ENCODE assay signal across 8 mouse cellular contexts in the genomic region with DNA sequence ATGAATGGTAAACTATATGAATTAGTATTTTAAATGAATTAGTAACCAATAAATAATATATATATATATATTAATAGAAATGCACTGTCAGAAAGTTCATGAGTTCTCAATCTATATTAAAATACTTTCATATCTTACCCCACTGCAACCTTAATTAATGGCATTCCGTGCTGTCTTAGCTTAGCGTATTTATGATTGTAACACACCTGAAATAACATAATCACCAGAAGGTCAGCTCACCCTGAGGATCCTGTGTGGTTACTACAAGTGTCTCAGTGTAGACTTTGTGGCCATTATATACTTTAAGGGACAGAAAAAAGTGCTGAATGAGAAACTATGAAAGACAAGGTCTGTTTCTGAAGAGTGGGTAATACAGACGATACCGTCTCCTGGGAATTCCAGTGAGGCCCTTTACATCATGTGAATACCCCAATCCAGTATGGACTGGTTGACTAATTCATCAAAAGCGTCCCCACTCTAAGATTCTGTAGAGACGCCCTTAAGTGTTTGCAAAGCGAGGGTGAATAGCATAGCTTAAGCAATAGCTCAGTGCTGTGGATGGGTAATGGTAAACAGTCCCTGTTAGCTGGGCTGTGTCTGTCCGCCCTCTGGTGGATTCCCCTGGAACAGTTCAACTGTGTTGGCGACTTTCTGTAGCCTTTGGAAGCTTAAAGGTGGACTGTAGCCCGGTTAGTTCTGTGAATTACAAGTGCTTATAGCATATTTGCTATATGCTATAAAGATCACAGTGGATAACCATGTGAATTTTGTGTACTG.
DNase-seq lines count a peak whose midpoint lies in the region; ATAC-seq and TF ChIP-seq lines count a peak whose summit lies in the region.

No protein-coding gene starts in this region.

- TF ChIP-seq POLR2A in kidney, adult 2 months (IDR thresholded peaks at IDR 0.05; ENCODE audit: low read depth, low read length) = no peak
- no peak for TF ChIP-seq POLR2A in small intestine, adult 2 months (IDR thresholded peaks at IDR 0.05; ENCODE audit: low read depth, low read length)

- no peak overlapping the region for H3K9ac ChIP-seq in embryonic facial prominence, embryonic 11.5 days (replicated peaks; ENCODE audit: low read length)
- H3K9ac ChIP-seq in midbrain, embryonic 13.5 days (replicated peaks) = no peak overlapping the region

- 45% methylated on average over 10 of the region's 10 CpGs for WGBS in embryonic facial prominence, embryonic 11.5 days
- WGBS in kidney, adult 2 months = 38% methylated on average over 10 of the region's 10 CpGs
- 59% methylated on average over 10 of the region's 10 CpGs for WGBS in limb, embryonic 10.5 days
- WGBS in midbrain, embryonic 13.5 days = 46% methylated on average over 10 of the region's 10 CpGs
- 49% methylated on average over 10 of the region's 10 CpGs for WGBS in small intestine, adult 2 months

- no peak overlapping the region for H3K4me2 ChIP-seq in embryonic facial prominence, embryonic 11.5 days (ENCODE audit: low read depth, low read length)
- H3K4me2 ChIP-seq in midbrain, embryonic 13.5 days (replicated peaks) = no peak overlapping the region

- H3K9me3 ChIP-seq in embryonic facial prominence, embryonic 11.5 days (replicated peaks; ENCODE audit: control insufficient read depth, low read length) = no peaks in the 10 kb centered on the region
- no peaks in the 10 kb centered on the region for H3K9me3 ChIP-seq in limb, embryonic 10.5 days (replicated peaks)
- H3K9me3 ChIP-seq in midbrain, embryonic 13.5 days = no peaks in the 10 kb centered on the region

- no peak overlapping the region for H3K27ac ChIP-seq in embryonic facial prominence, embryonic 11.5 days (replicated peaks; ENCODE audit: low read depth, low read length)
- no peak overlapping the region for H3K27ac ChIP-seq in kidney, adult 2 months (ENCODE audit: insufficient read depth, low read depth, low read length)
- no peak overlapping the region for H3K27ac ChIP-seq in limb, embryonic 10.5 days
- no peak overlapping the region for H3K27ac ChIP-seq in midbrain, embryonic 13.5 days
- no peak overlapping the region for H3K27ac ChIP-seq in small intestine, adult 2 months (ENCODE audit: insufficient read depth, low read depth, low read length)

- ATAC-seq in embryonic facial prominence, embryonic 11.5 days (replicated peaks; ENCODE audit: insufficient number of reproducible peaks, low FRiP score, low TSS enrichment, low read depth) = peak; percentile 85
- peak; percentile 96 for ATAC-seq in midbrain, embryonic 13.5 days

- peak; percentile 90 for DNase-seq in 3T3-L1 (ENCODE audit: low read depth, low spot score)
- DNase-seq in adrenal gland, postnatal 10 days = peak; percentile 85
- peak; percentile 86 for DNase-seq in embryonic facial prominence, embryonic 11.5 days (ENCODE audit: low spot score)
- DNase-seq in heart, adult 8-10 months (ENCODE audit: low spot score) = peak; percentile 82
- DNase-seq in kidney, adult 2 months = peak; percentile 87
- peak; percentile 74 for DNase-seq in limb, embryonic 10.5 days (ENCODE audit: low spot score)

- no peaks in the 10 kb centered on the region for H3K27me3 ChIP-seq in embryonic facial prominence, embryonic 11.5 days (ENCODE audit: control insufficient read depth, insufficient read depth, low read length)
- H3K27me3 ChIP-seq in kidney, adult 2 months (replicated peaks; ENCODE audit: control insufficient read depth, insufficient read depth, low read length) = no peaks in the 10 kb centered on the region
- no peaks in the 10 kb centered on the region for H3K27me3 ChIP-seq in limb, embryonic 10.5 days (ENCODE audit: low read depth, poor library complexity, severe bottlenecking)
- no peaks in the 10 kb centered on the region for H3K27me3 ChIP-seq in midbrain, embryonic 13.5 days
- no peaks in the 10 kb centered on the region for H3K27me3 ChIP-seq in small intestine, adult 2 months (ENCODE audit: control insufficient read depth, insufficient read depth, low read length)

- no peaks in the 10 kb centered on the region for H3K4me1 ChIP-seq in embryonic facial prominence, embryonic 11.5 days (ENCODE audit: control insufficient read depth, insufficient read depth, low read length)
- H3K4me1 ChIP-seq in kidney, adult 2 months (ENCODE audit: control insufficient read depth, insufficient read depth, low read length) = no peaks in the 10 kb centered on the region; the same call in 1 of the 2 replicates
- H3K4me1 ChIP-seq in limb, embryonic 10.5 days = no peaks in the 10 kb centered on the region
- no peaks in the 10 kb centered on the region for H3K4me1 ChIP-seq in midbrain, embryonic 13.5 days (replicated peaks)
- H3K4me1 ChIP-seq in small intestine, adult 2 months (ENCODE audit: control insufficient read depth, insufficient read depth, insufficient read length, low read length) = peaks cover 2% of the 10 kb centered on the region; the same call in 1 of the 2 replicates

- H3K4me3 ChIP-seq in embryonic facial prominence, embryonic 11.5 days (ENCODE audit: low read depth, low read length) = no peak overlapping the region
- no peak overlapping the region for H3K4me3 ChIP-seq in kidney, adult 2 months (ENCODE audit: insufficient read depth, low read depth, low read length)
- H3K4me3 ChIP-seq in limb, embryonic 10.5 days = no peak overlapping the region
- H3K4me3 ChIP-seq in midbrain, embryonic 13.5 days (replicated peaks) = no peak overlapping the region
- no peak overlapping the region for H3K4me3 ChIP-seq in small intestine, adult 2 months (ENCODE audit: low read depth, low read length)

- no peaks in the 10 kb centered on the region; the same call in 1 of the 2 replicates for H3K36me3 ChIP-seq in embryonic facial prominence, embryonic 11.5 days (replicated peaks; ENCODE audit: control insufficient read depth, insufficient read depth, low read depth, low read length)
- H3K36me3 ChIP-seq in kidney, adult 2 months (ENCODE audit: control insufficient read depth, insufficient read depth, low read length) = no peaks in the 10 kb centered on the region; the same call in none of the 2 replicates
- H3K36me3 ChIP-seq in limb, embryonic 10.5 days = peaks cover 45% of the 10 kb centered on the region
- peaks cover 10% of the 10 kb centered on the region; the same call in 1 of the 2 replicates for H3K36me3 ChIP-seq in midbrain, embryonic 13.5 days
- peaks cover 41% of the 10 kb centered on the region for H3K36me3 ChIP-seq in small intestine, adult 2 months (ENCODE audit: control insufficient read depth, insufficient read depth, low read length)

- peak; percentile 95 for TF ChIP-seq CTCF in kidney, adult 2 months (conservative IDR thresholded peaks at IDR 0.05; ENCODE audit: insufficient read depth, insufficient read length, low read depth, low read length)
- peak; percentile 86; the same call in 1 of the 2 replicates for TF ChIP-seq CTCF in small intestine, adult 2 months (IDR thresholded peaks at IDR 0.05; ENCODE audit: extremely low read depth, insufficient read length, insufficient replicate concordance, low read depth, low read length)
